25 mouse cellular contexts compared by ENCODE assay signal in genomic region chr2:5029808-5030207, GRCm38 (mm10). TPM values are rescaled to one million over a fixed set of nuclear protein-coding genes. Genes with fewer than 3 reads are reported as not detected.
"Had no signal": no experiment of that assay in that cellular context is flagged by ENCODE, and none has a peak within 500 bp of the region (broad histone marks: within the 10 kb centered on the region; RNA-seq: fewer than 3 reads in every experiment).

No protein-coding gene starts in this region.

- H3K4me1 ChIP-seq: neural tube, embryonic 12.5 days had no signal

- H3K4me3 ChIP-seq: lung, embryonic 15.5 days; megakaryocyte, embryonic 14.5 days; midbrain, embryonic 12.5 days; neural tube, embryonic 12.5 days; stomach, embryonic 15.5 days had no signal

- H3K27ac ChIP-seq: lung, embryonic 15.5 days; macrophage; midbrain, embryonic 12.5 days; neural tube, embryonic 12.5 days; stomach, embryonic 15.5 days; stomach, postnatal 0 days had no signal

- H3K4me2 ChIP-seq: lung, embryonic 15.5 days; midbrain, embryonic 12.5 days; neural tube, embryonic 12.5 days; stomach, embryonic 15.5 days had no signal

- H3K36me3 ChIP-seq: lung, embryonic 15.5 days; midbrain, embryonic 12.5 days; neural tube, embryonic 12.5 days; stomach, embryonic 15.5 days had no signal

- H3K9me3 ChIP-seq: lung, embryonic 15.5 days; megakaryocyte, embryonic 14.5 days; neural tube, embryonic 12.5 days; stomach, embryonic 15.5 days had no signal

- ATAC-seq: liver, postnatal 0 days; lung, postnatal 0 days; midbrain, embryonic 16.5 days had no signal

- H3K27me3 ChIP-seq: lung, embryonic 15.5 days; megakaryocyte, embryonic 14.5 days; midbrain, embryonic 12.5 days; neural tube, embryonic 12.5 days; stomach, embryonic 15.5 days had no signal

- H3K9ac ChIP-seq: liver, postnatal 0 days; lung, embryonic 15.5 days; midbrain, embryonic 12.5 days; neural tube, embryonic 12.5 days; stomach, embryonic 15.5 days had no signal

- DNase-seq: liver, postnatal 0 days; lung, adult 2 months; lung, postnatal 14 days; lung, postnatal 36 days; midbrain, embryonic 14.5 days; right cerebral cortex, postnatal 14 days; thymus, adult 2 months; thymus, postnatal 25 days; thymus, postnatal 4 days had no signal

RNA-seq across cellular contexts. Expression of gene Ucma, which starts 53.9 kb away (rescaled TPM):
- total RNA-seq: megakaryocyte progenitor cell, adult 5-6 weeks; monocyte, adult 5-6 weeks; neutrophil, adult 5-6 weeks had no signal
- polyA plus RNA-seq: liver, postnatal 0 days; lung, postnatal 0 days; macrophage; midbrain, embryonic 12.5 days; neural tube, embryonic 12.5 days; neural tube, embryonic 14.5 days; spleen, adult 2 months; stomach, embryonic 15.5 days; stomach, postnatal 0 days; testis, adult 2 months; urinary bladder, adult 2 months had no signal
